Mouse (Mus musculus): ENCODE results near the gene Exd2.

DNA sequence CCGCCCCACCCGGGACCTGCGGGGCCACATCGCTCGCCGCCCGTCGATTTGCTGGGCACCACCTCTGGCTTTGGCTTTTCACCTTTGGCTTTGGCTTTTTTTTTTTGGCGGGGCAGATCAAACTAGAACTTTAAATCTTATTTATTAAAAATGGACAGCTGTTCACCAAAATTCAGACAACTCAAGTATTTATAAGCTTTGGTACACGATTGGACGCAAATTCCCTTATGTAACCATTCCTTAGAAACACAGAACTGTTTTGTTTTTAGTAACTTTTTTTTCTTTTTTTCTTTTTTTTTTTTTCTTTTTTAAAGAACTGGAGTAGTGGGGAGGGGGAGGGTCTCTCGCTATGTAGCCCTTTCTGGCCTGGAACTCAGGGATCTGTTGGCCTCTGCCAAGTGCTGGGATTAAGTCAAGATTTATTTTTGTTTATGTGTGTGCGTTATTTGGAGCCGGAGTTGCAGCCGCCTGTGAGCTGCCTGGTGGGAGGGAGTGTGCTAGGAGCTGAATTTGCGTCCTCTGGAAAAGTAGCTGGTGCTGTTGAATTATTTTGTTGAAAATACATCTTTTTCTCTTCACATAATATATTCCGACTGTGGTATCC is 873 bp downstream of the Exd2 start:
- TF ChIP-seq CTCF (conservative IDR thresholded peaks at IDR 0.05; ENCODE audit: low read length) (no peak), NANOG (IDR thresholded peaks at IDR 0.05; ENCODE audit: borderline replicate concordance, low read length) (no peak), POU5F1 (IDR thresholded peaks at IDR 0.05; ENCODE audit: borderline replicate concordance, low read length) (no peak)

Data from E14TG2a.4 (cell line).